Mouse (Mus musculus): ENCODE data around the gene Sox6. TPM values are rescaled to one million over a fixed set of nuclear protein-coding genes. Genes with fewer than 3 reads are reported as not detected.

Gene Sox6
- polyA plus RNA-seq, 1 experiment from 2014 or later = 3.5 TPM

GRCm38 (mm10) chr7:115491721-115492120 lies 546.9 kb downstream of the Sox6 start:
- ATAC-seq (no peak), DNase-seq (ENCODE audit: low read depth, low spot score) (no peak)
- POLR2A ChIA-PET = no interaction called here
- no peaks in the 10 kb centered on the region for H3K27me3 ChIP-seq
- in situ Hi-C loops (cut with MboI; ENCODE audit: low pct_unique_long_range_greater_than_20kb) = loop anchor here (10.0 kb wide), 1 partner anchor 543 kb away; the partner anchor contains the start of genes 1110004F10Rik and Sox6
- TF ChIP-seq CTCF (IDR thresholded peaks at IDR 0.05) = no peak
- CTCF ChIA-PET = no interaction called here

- no peak for DNase-seq (ENCODE audit: low read depth, low spot score)
- ChIA-PET CTCF (no interaction called here), POLR2A (no interaction called here)
- no peak for ATAC-seq
- peak; percentile 27 for TF ChIP-seq CTCF (IDR thresholded peaks at IDR 0.05)
- no peaks in the 10 kb centered on the region for H3K27me3 ChIP-seq
- in situ Hi-C loops (cut with MboI; ENCODE audit: low pct_unique_long_range_greater_than_20kb) = loop anchor here (10.0 kb wide), 1 partner anchor 545 kb away; the partner anchor contains the start of genes 1110004F10Rik and Sox6
Measured at GRCm38 (mm10) chr7:115489608-115490007, 549.0 kb downstream of the Sox6 start.

- DNase-seq (ENCODE audit: low read depth, low spot score) (no peak), ATAC-seq (no peak)
- TF ChIP-seq CTCF (IDR thresholded peaks at IDR 0.05) = no peak
- ChIA-PET POLR2A (no interaction called here), CTCF (no interaction called here)
- in situ Hi-C loops (cut with MboI; ENCODE audit: low pct_unique_long_range_greater_than_20kb) = no loop called here
- no peaks in the 10 kb centered on the region for H3K27me3 ChIP-seq
Measured at GRCm38 (mm10) chr7:115486431-115486830, 552.2 kb downstream of the Sox6 start.

GRCm38 (mm10) chr7:115485664-115486409 lies 552.8 kb downstream of the Sox6 start:
- H3K27me3 ChIP-seq = no peaks in the 10 kb centered on the region
- ChIA-PET POLR2A (no interaction called here), CTCF (no interaction called here)
- in situ Hi-C loops (cut with MboI; ENCODE audit: low pct_unique_long_range_greater_than_20kb) = no loop called here
- no peak for DNase-seq (ENCODE audit: low read depth, low spot score)
- ATAC-seq = no peak
- no peak for TF ChIP-seq CTCF (IDR thresholded peaks at IDR 0.05)

- no peak for TF ChIP-seq CTCF (IDR thresholded peaks at IDR 0.05)
- ATAC-seq (no peak), DNase-seq (ENCODE audit: low read depth, low spot score) (no peak)
- no peaks in the 10 kb centered on the region for H3K27me3 ChIP-seq
- ChIA-PET POLR2A (no interaction called here), CTCF (no interaction called here)
- in situ Hi-C loops (cut with MboI; ENCODE audit: low pct_unique_long_range_greater_than_20kb) = no loop called here
Measured at GRCm38 (mm10) chr7:115477763-115478162, 560.8 kb downstream of the Sox6 start.

- POLR2A ChIA-PET = no interaction called here
- no peaks in the 10 kb centered on the region for H3K27me3 ChIP-seq
- ATAC-seq = no peak
- in situ Hi-C loops (cut with MboI; ENCODE audit: low pct_unique_long_range_greater_than_20kb) = no loop called here
- no peak for TF ChIP-seq CTCF (IDR thresholded peaks at IDR 0.05)
- DNase-seq (ENCODE audit: low read depth, low spot score) = no peak
- CTCF ChIA-PET = no interaction called here
Measured at GRCm38 (mm10) chr7:115476881-115477665, 561.5 kb downstream of the Sox6 start.

- ChIA-PET POLR2A (no interaction called here), CTCF (interaction anchor here (1.2 kb wide), 1 partner anchor 23 kb away, joined by 3 read pairs; no protein-coding TSS in a partner anchor)
- ATAC-seq (no peak), DNase-seq (ENCODE audit: low read depth, low spot score) (no peak)
- in situ Hi-C loops (cut with MboI; ENCODE audit: low pct_unique_long_range_greater_than_20kb) = no loop called here
- no peaks in the 10 kb centered on the region for H3K27me3 ChIP-seq
- no peak for TF ChIP-seq CTCF (IDR thresholded peaks at IDR 0.05)
Measured at GRCm38 (mm10) chr7:115475176-115475575, 563.4 kb downstream of the Sox6 start.

GRCm38 (mm10) chr7:115474115-115474514 lies 564.5 kb downstream of the Sox6 start:
- in situ Hi-C loops (cut with MboI; ENCODE audit: low pct_unique_long_range_greater_than_20kb) = no loop called here
- no peak for DNase-seq (ENCODE audit: low read depth, low spot score)
- POLR2A ChIA-PET = no interaction called here
- H3K27me3 ChIP-seq = no peaks in the 10 kb centered on the region
- CTCF ChIA-PET = interaction anchor here (1.7 kb wide), 1 partner anchor 8 kb away, joined by 5 read pairs; no protein-coding TSS in a partner anchor
- no peak for ATAC-seq
- no peak for TF ChIP-seq CTCF (IDR thresholded peaks at IDR 0.05)

GRCm38 (mm10) chr7:115472850-115473249 lies 565.7 kb downstream of the Sox6 start:
- no peaks in the 10 kb centered on the region for H3K27me3 ChIP-seq
- in situ Hi-C loops (cut with MboI; ENCODE audit: low pct_unique_long_range_greater_than_20kb) = no loop called here
- POLR2A ChIA-PET = no interaction called here
- TF ChIP-seq CTCF (IDR thresholded peaks at IDR 0.05) = no peak
- CTCF ChIA-PET = interaction anchor here (1.2 to 1.7 kb wide), 2 partner anchors 9 to 27 kb away, joined by 4 to 5 read pairs; no protein-coding TSS in a partner anchor
- DNase-seq (ENCODE audit: low read depth, low spot score) (no peak), ATAC-seq (no peak)

- H3K27me3 ChIP-seq = no peaks in the 10 kb centered on the region
- DNase-seq (ENCODE audit: low read depth, low spot score) (no peak), ATAC-seq (no peak)
- CTCF ChIA-PET = no interaction called here
- TF ChIP-seq CTCF (IDR thresholded peaks at IDR 0.05) = no peak
- POLR2A ChIA-PET = no interaction called here
- in situ Hi-C loops (cut with MboI; ENCODE audit: low pct_unique_long_range_greater_than_20kb) = no loop called here
Measured at GRCm38 (mm10) chr7:115471521-115471920, 567.1 kb downstream of the Sox6 start.

- TF ChIP-seq CTCF (IDR thresholded peaks at IDR 0.05) = no peak
- ATAC-seq (no peak), DNase-seq (ENCODE audit: low read depth, low spot score) (no peak)
- no peaks in the 10 kb centered on the region for H3K27me3 ChIP-seq
- ChIA-PET POLR2A (no interaction called here), CTCF (no interaction called here)
- in situ Hi-C loops (cut with MboI; ENCODE audit: low pct_unique_long_range_greater_than_20kb) = no loop called here
Measured at GRCm38 (mm10) chr7:115466811-115467210, 571.8 kb downstream of the Sox6 start.

Measured in Patski (cell line).